Mouse (Mus musculus): ENCODE data around the gene Hcrtr2.

DNA sequence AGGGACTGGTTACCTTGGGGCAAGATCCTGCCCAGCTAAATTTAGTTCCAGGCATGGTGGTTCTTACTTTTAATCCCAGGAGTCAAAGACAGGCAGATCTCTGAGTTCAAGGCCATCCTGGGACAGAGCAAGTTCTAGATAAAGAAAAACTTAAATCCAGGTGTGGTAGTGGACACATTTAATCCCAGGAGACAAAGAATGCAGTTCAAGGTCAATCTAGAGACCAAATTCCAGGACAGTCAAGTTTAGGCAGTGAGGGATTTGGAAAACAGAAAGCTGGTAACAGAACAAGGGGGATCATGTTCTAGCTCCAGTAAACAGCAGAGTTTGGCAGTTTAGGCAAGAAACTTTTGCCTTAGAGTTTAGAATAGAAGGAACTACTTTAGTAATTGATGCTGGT lies 8.6 kb downstream of the Hcrtr2 start:
- TF ChIP-seq EP300 (IDR thresholded peaks at IDR 0.05; ENCODE audit: low read depth in 1 of 2, low read length in 2 of 2) (no peak), HCFC1 (IDR thresholded peaks at IDR 0.05; ENCODE audit: low read depth, low read length) (no peak), POLR2A (IDR thresholded peaks at IDR 0.05; ENCODE audit: control insufficient read depth in 1 of 2, insufficient read depth in 1 of 2, low read depth in 1 of 2, low read length in 2 of 2, poor library complexity in 1 of 2) (no peak), UBTF (IDR thresholded peaks at IDR 0.05; ENCODE audit: borderline replicate concordance, insufficient read depth, low read depth, low read length) (no peak), POLR2AphosphoS2 (IDR thresholded peaks at IDR 0.05; ENCODE audit: low read length) (no peak), CTCF (IDR thresholded peaks at IDR 0.05 in 2 of 3, conservative IDR thresholded peaks at IDR 0.05 in 1 of 3; ENCODE audit: control insufficient read depth in 1 of 3, insufficient read depth in 1 of 3, low read depth in 2 of 3, low read length in 3 of 3, poor library complexity in 1 of 3, severe bottlenecking in 1 of 3) (no peak), SIN3A (IDR thresholded peaks at IDR 0.05; ENCODE audit: low read length) (no peak), ETS1 (IDR thresholded peaks at IDR 0.05; ENCODE audit: low read depth, low read length) (no peak), MYC (IDR thresholded peaks at IDR 0.05; ENCODE audit: low read depth, low read length) (no peak), JUND (IDR thresholded peaks at IDR 0.05; ENCODE audit: low read depth, low read length) (no peak), MEF2A (IDR thresholded peaks at IDR 0.05; ENCODE audit: extremely low read depth, insufficient replicate concordance, low read depth, low read length, poor library complexity, severe bottlenecking) (no peak), GATA1 (IDR thresholded peaks at IDR 0.05; ENCODE audit: low read depth, low read length) (no peak), GABPA (IDR thresholded peaks at IDR 0.05; ENCODE audit: low read depth, low read length) (no peak)
